Mouse (Mus musculus) liver, embryonic 15.5 days (tissue): ENCODE measurements at regions not wholly inside any gene's neighbourhood (a gene's known extent, or its start where the extent isn't known, plus 50 kb on each side); places are given as distances from the start of the nearest gene placed in this dataset.

Experiments used
- ATAC-seq: fragments of 200-750 bp; cut with Nextera tagmentation; 2 replicates; pipeline ENCODE4 v1.8.0; 2017; ENCODE audit warnings: moderate number of reproducible peaks, mild to moderate bottlenecking, moderate library complexity; ENCODE audit not compliant: insufficient read depth
- H3K27ac ChIP-seq: fragments of 300-500 bp; sonication (generic); replicated peaks from 2 replicates; pipeline ENCODE4 v1.5.1; 2015; ENCODE audit warnings: mild to moderate bottlenecking, inconsistent platforms
- H3K27me3 ChIP-seq: fragments of 300-500 bp; sonication (generic); 2 replicates; pipeline ENCODE4 v1.6.1; 2015; ENCODE audit warnings: mild to moderate bottlenecking, inconsistent platforms
- H3K36me3 ChIP-seq: fragments of 300-500 bp; sonication (generic); replicated peaks from 2 replicates; pipeline ENCODE4 v1.6.1; 2015; ENCODE audit warnings: moderate library complexity, mild to moderate bottlenecking, inconsistent platforms
- H3K4me1 ChIP-seq: fragments of 300-500 bp; sonication (generic); replicated peaks from 2 replicates; pipeline ENCODE4 v1.6.1; 2015; ENCODE audit warnings: inconsistent platforms
- H3K4me2 ChIP-seq: fragments of 300-500 bp; sonication (generic); 2 replicates; pipeline ENCODE4 v1.6.1; 2015; ENCODE audit warnings: moderate library complexity, mild to moderate bottlenecking, inconsistent platforms
- H3K4me3 ChIP-seq: fragments of 300-500 bp; sonication (generic); replicated peaks from 2 replicates; pipeline ENCODE4 v1.5.1; 2015; ENCODE audit warnings: mild to moderate bottlenecking, inconsistent platforms
- H3K9ac ChIP-seq: fragments of 300-500 bp; sonication (generic); 2 replicates; pipeline ENCODE4 v1.6.1; 2015; ENCODE audit warnings: moderate library complexity, mild to moderate bottlenecking, inconsistent platforms
- H3K9me3 ChIP-seq: fragments of 300-500 bp; sonication (generic); replicated peaks from 2 replicates; pipeline ENCODE4 v1.6.1; 2016; ENCODE audit warnings: inconsistent platforms
- WGBS: fragments of 180-500 bp; shearing (Covaris S2); methylation state at CpG from one replicate; pipeline ENCODE4 v1.1.7; 2015; ENCODE audit warnings: mixed read lengths; ENCODE audit not compliant: insufficient replicate concordance; 5-methylcytosine and 5-hydroxymethylcytosine counted together

- Histone ChIP-seq H3K9ac (no peak overlapping the region), H3K4me3 (no peak overlapping the region), H3K4me1 (no peaks in the 10 kb centered on the region), H3K27ac (no peak overlapping the region), H3K4me2 (no peak overlapping the region), H3K36me3 (no peaks in the 10 kb centered on the region), H3K9me3 (no peaks in the 10 kb centered on the region), H3K27me3 (no peaks in the 10 kb centered on the region)
- 12% methylated on average over 7 of the region's 7 CpGs for WGBS
- ATAC-seq = no peak
Measured at GRCm38 (mm10) chr8:34623783-34624182, 512.2 kb upstream of the Gm10131 start.

GRCm38 (mm10) chr8:34622177-34623114 lies 510.9 kb upstream of the Gm10131 start:
- WGBS = 43% methylated on average over 25 of the region's 25 CpGs
- H3K4me1 ChIP-seq = no peaks in the 10 kb centered on the region
- no peaks in the 10 kb centered on the region for H3K36me3 ChIP-seq
- H3K27ac ChIP-seq = no peak overlapping the region
- peak; percentile 12; the same call in 1 of the 2 replicates for ATAC-seq
- H3K4me3 ChIP-seq = no peak overlapping the region
- no peak overlapping the region for H3K9ac ChIP-seq
- no peaks in the 10 kb centered on the region for H3K9me3 ChIP-seq
- peak overlapping the region; percentile 20 for H3K4me2 ChIP-seq
- no peaks in the 10 kb centered on the region for H3K27me3 ChIP-seq

GRCm38 (mm10) chr8:34618046-34618445 lies 506.5 kb upstream of the Gm10131 start:
- H3K27me3 ChIP-seq = no peaks in the 10 kb centered on the region
- H3K4me2 ChIP-seq = no peak overlapping the region
- no peak for ATAC-seq
- H3K9ac ChIP-seq = no peak overlapping the region
- H3K9me3 ChIP-seq = no peaks in the 10 kb centered on the region
- no peak overlapping the region for H3K4me3 ChIP-seq
- H3K36me3 ChIP-seq = no peaks in the 10 kb centered on the region
- WGBS = 43% methylated on average over 4 of the region's 5 CpGs
- no peak overlapping the region for H3K27ac ChIP-seq
- H3K4me1 ChIP-seq = no peaks in the 10 kb centered on the region

- WGBS = 57% methylated on average over 4 of the region's 4 CpGs
Measured at GRCm38 (mm10) chr8:34614987-34615386, 503.4 kb upstream of the Gm10131 start.

GRCm38 (mm10) chr8:34614031-34614526 lies 502.5 kb upstream of the Gm10131 start:
- Histone ChIP-seq H3K36me3 (no peaks in the 10 kb centered on the region), H3K4me2 (no peak overlapping the region), H3K27ac (no peak overlapping the region), H3K9ac (no peak overlapping the region), H3K27me3 (no peaks in the 10 kb centered on the region), H3K4me3 (no peak overlapping the region), H3K9me3 (no peaks in the 10 kb centered on the region), H3K4me1 (no peaks in the 10 kb centered on the region)
- 40% methylated on average over 10 of the region's 10 CpGs for WGBS
- no peak for ATAC-seq

More at GRCm38 (mm10) chr8:34614987-34615386, 503.4 kb upstream of the Gm10131 start:
- Histone ChIP-seq H3K36me3 (no peaks in the 10 kb centered on the region), H3K4me3 (no peak overlapping the region), H3K4me1 (no peaks in the 10 kb centered on the region), H3K27me3 (no peaks in the 10 kb centered on the region), H3K4me2 (no peak overlapping the region), H3K9ac (no peak overlapping the region), H3K27ac (no peak overlapping the region), H3K9me3 (no peaks in the 10 kb centered on the region)
- no peak for ATAC-seq

GRCm38 (mm10) chr8:34613138-34613537 lies 501.6 kb upstream of the Gm10131 start:
- Histone ChIP-seq H3K9me3 (no peaks in the 10 kb centered on the region), H3K36me3 (no peaks in the 10 kb centered on the region), H3K4me1 (no peaks in the 10 kb centered on the region), H3K4me3 (no peak overlapping the region), H3K27ac (no peak overlapping the region), H3K27me3 (no peaks in the 10 kb centered on the region), H3K4me2 (no peak overlapping the region), H3K9ac (no peak overlapping the region)
- ATAC-seq = no peak
- WGBS = 66% methylated on average over 5 of the region's 5 CpGs

- 50% methylated on average over 3 of the region's 3 CpGs for WGBS
- no peak for ATAC-seq
- H3K4me1 ChIP-seq = no peaks in the 10 kb centered on the region
- no peak overlapping the region for H3K9ac ChIP-seq
- no peak overlapping the region for H3K4me3 ChIP-seq
- H3K36me3 ChIP-seq = no peaks in the 10 kb centered on the region
- H3K27ac ChIP-seq = no peak overlapping the region
- H3K4me2 ChIP-seq = no peak overlapping the region
- no peaks in the 10 kb centered on the region for H3K9me3 ChIP-seq
- no peaks in the 10 kb centered on the region for H3K27me3 ChIP-seq
Measured at GRCm38 (mm10) chr8:34612396-34612795, 500.9 kb upstream of the Gm10131 start.

- H3K27ac ChIP-seq = no peak overlapping the region
- H3K27me3 ChIP-seq = no peaks in the 10 kb centered on the region
- no peak for ATAC-seq
- H3K4me1 ChIP-seq = no peaks in the 10 kb centered on the region
- H3K4me3 ChIP-seq = no peak overlapping the region
- H3K9me3 ChIP-seq = no peaks in the 10 kb centered on the region
- no peak overlapping the region for H3K9ac ChIP-seq
- no peak overlapping the region for H3K4me2 ChIP-seq
- no peaks in the 10 kb centered on the region for H3K36me3 ChIP-seq
Measured at GRCm38 (mm10) chr8:34610186-34610585, 498.6 kb upstream of the Gm10131 start.

GRCm38 (mm10) chr8:34607426-34607825 lies 495.9 kb upstream of the Gm10131 start:
- H3K9ac ChIP-seq = no peak overlapping the region
- no peaks in the 10 kb centered on the region for H3K27me3 ChIP-seq
- no peak overlapping the region for H3K4me3 ChIP-seq
- H3K36me3 ChIP-seq = no peaks in the 10 kb centered on the region
- no peaks in the 10 kb centered on the region for H3K4me1 ChIP-seq
- H3K4me2 ChIP-seq = no peak overlapping the region
- no peak overlapping the region for H3K27ac ChIP-seq
- H3K9me3 ChIP-seq = no peaks in the 10 kb centered on the region
- 57% methylated on average over 2 of the region's 2 CpGs for WGBS
- no peak for ATAC-seq

GRCm38 (mm10) chr8:34605031-34605430 lies 493.5 kb upstream of the Gm10131 start:
- Histone ChIP-seq H3K36me3 (no peaks in the 10 kb centered on the region), H3K4me3 (no peak overlapping the region), H3K9ac (no peak overlapping the region), H3K4me2 (no peak overlapping the region), H3K4me1 (no peaks in the 10 kb centered on the region), H3K9me3 (no peaks in the 10 kb centered on the region), H3K27me3 (no peaks in the 10 kb centered on the region), H3K27ac (no peak overlapping the region)
- ATAC-seq = no peak
- WGBS = 60% methylated on average over 2 of the region's 2 CpGs

GRCm38 (mm10) chr8:34604581-34604980 lies 493.0 kb upstream of the Gm10131 start:
- no peaks in the 10 kb centered on the region for H3K36me3 ChIP-seq
- no peaks in the 10 kb centered on the region for H3K9me3 ChIP-seq
- no peaks in the 10 kb centered on the region for H3K27me3 ChIP-seq
- no peak overlapping the region for H3K9ac ChIP-seq
- no peak overlapping the region for H3K4me3 ChIP-seq
- no peak for ATAC-seq
- H3K4me1 ChIP-seq = no peaks in the 10 kb centered on the region
- no peak overlapping the region for H3K4me2 ChIP-seq
- 28% methylated on average over 2 of the region's 2 CpGs for WGBS
- no peak overlapping the region for H3K27ac ChIP-seq
